Mouse (Mus musculus) regulatory T cell (primary cell): ENCODE data around the gene Astn2.

Experiments
- in situ Hi-C: fragments of 300-600 bp; cut with MboI, MseI; formaldehyde crosslinking; loops from one replicate; pipeline ENCODE4 v1.15.1; 2025; ENCODE audit warnings: high pct_unique_total_duplicates

Astn2 gene

DNA sequence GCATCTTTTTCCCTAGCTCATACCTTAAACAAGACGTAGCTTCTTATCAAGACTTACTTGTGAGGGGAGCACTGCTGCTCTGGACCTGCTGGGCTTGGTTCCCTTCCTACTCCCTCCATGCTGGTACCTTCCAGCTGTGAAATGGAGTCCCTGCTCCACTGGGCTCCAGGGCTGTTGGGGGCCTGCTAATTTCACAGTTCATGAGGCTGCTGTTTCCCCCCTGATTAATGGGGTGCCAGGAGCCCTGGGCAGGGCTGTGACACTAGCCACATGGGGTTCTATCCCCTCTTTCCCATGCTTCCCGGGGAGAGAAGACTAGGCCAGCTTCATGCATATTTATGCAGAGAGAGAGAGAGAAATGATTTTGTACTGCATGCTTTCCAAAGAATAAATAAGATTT, 234.9 kb downstream of the Astn2 start:
- in situ Hi-C loops: no loop called here

DNA sequence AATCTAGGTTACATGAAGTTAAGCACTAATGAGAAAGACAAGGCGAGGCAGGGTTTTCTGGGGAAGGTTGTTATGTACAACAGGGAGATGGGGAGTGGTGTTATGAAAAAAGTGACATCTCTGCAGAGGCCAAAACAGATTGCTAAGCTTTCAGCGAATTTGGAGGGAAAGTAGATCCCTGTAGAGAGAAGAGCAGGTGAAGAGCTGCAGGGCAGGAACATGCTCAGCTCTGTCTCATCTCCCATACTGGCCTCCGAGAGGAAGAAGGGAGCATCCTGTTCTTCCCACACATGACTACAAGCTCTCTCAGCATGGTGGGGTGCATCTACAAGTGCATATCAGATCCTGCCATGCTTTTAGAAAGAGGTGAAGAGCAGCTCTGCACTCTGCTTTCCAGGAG, 245.7 kb downstream of the Astn2 start:
- in situ Hi-C loops: no loop called here

DNA sequence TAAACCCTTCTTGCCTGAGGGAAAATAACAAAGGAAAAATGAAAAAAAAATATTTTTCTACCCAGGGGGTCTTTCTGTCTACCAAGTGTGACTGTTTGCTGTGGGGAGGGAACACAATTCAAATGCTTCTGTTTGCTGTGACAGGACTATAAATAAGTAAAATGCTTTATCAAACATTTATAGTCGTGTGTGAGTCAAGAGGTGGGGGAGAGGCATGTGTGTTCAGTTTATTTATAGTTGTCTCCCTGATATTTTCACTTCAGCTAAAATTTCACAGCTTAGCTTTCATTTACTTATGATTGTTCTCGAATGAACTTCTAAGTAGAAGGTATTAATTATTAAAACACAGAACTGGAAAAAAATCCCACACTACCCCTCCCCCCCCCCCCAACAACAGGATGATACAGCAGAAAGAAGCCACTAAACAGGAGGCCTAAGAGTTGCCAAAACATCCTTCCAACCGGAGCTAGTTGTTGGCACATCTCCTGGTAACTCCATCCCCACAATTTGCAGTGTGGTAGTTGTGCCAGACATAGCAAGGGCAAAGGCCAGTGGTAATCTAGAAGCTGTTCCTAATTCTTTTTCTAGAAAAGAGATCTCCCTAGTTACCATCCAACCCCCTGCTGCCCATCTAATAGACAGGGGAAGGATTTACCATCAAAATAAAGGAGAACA, 246.8 kb downstream of the Astn2 start:
- in situ Hi-C loops: no loop called here

DNA sequence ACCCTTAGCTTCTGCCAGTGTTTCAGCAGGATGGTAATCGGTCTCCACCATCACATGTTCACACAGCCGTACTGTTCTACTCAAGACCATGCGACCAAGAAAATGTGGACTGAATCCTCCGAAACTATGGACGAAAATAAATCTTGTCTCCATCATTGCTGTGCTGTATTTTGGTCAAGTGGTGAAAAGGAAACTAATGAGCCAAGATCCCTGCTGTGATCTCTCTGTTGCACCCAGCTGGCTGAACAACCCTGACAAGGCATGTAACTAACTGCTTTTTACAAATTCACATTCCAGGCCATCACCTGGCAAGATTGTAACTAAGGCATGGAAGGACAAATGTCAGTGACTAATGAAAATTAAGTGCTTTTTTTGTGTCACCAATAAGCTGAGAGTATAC, 257.9 kb downstream of the Astn2 start:
- in situ Hi-C loops: no loop called here

DNA sequence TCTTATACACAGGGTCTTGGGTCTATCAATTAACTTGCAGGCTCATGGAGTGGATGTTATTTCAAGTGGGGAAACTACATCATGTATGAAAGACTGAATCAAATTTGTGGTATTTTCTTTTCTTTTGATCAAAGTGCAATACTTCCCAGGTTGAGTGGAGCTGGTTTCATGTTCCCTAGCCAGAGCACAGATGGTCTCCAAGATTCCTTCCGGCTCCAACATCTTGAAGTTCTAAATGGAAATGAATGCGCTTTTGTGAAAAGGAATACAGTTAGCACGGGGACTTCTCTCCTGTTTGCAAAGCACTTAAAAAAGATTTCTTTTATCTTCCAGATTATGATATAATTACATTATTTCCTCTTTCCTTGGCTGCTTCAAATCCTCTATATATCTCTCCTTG, 278.2 kb downstream of the Astn2 start:
- in situ Hi-C loops: no loop called here

DNA sequence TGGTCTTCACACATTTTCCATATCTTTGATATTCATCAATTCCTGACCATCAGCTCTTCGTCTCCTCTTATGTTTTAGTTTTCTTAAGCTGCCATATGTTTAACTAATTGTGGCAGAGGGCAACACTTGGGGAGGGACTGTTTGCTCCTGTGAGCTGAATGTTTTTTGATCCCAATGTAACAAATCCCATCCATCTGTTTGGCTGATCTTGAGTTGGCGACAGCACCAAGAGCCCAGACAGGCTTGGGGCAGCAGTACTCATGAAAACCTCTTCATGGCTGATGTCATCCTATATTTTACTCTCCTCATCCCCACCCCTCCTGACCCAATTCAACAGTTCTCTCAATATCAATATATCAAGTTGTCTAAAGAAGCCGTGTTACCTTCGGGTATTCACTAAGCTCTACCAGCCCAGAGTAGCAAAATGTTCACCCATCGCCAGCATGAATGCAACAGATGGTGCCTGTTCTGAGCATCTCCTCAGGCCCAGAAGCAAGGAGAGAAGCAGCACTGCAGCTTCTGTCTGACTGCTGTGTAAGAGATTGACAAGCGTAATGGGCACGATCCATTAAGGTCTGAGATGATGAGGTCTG, 281.5 kb downstream of the Astn2 start:
- in situ Hi-C loops: no loop called here

DNA sequence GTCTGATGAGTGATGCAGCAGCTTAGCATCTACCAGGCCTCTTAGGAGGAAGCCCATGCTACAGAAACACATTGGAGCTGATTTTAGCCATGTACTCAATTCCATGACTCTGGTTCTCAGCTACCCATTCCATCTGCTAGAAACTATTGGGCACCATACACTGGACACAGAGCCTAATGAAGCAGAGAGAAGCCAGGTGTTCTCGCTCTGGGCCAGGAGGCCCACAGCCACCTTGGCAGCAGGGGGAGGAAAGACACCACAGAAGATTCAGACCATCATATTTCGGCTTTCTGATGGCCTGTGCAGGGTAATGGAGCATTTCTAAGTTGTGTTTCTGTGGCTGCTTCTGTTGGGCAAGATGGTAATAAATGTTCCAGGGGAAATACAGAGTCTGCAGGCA, 290.2 kb downstream of the Astn2 start:
- in situ Hi-C loops: no loop called here

DNA sequence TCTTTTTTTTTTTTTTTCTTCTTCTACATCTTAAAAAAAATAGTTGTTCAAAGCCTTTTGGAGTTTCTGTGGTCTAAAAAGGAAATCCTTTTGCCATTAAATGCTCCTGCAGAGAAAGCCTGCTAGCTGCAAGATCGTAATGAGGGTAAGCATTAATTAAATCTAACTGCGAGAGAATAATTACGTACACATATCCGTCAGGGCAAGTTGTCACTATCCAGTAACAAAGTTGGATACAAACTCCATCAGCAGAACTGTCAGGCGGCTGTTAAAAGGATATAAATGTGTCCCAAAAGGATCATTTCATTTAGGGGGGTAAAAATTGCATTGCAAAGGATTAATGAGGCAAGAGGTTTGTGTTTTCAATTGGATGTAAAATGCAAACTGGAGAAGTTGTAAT, 302.4 kb downstream of the Astn2 start:
- in situ Hi-C loops: no loop called here

DNA sequence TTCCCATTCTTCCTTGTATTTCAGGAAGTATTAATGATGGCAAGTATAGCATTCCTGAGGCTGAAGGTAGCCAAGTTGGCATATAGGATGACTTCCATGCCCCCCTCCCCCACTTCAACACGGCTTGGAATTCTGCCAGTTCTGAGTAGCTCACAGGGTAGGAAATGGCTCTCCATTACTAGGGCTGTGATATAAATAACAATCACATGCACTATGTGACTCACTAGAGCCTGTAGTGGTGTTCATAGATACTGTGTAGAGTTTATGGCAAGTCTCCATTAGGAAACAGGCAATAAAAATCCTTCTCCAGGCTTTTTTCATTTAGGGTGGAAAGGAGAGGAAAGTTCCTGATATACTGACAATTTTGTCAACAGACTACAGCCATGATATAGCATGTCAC, 306.8 kb downstream of the Astn2 start:
- in situ Hi-C loops: no loop called here

DNA sequence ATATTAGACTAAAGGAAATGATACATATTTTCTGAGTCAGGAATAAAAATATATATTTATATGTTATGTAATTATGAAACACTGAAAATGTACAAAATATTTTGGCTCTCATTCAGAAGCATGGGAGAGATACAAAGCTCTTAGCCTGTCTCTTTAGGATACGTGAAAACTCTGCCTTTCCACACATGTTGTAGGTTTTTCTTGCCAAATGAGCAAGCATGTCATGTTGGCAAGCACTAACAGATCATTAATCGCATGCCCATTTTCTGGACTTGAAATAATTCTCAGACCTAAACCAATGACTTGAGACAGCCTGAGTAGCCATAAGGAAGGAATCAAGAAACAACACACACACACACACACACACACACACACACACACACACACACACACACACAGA, 308.3 kb downstream of the Astn2 start:
- in situ Hi-C loops: no loop called here

DNA sequence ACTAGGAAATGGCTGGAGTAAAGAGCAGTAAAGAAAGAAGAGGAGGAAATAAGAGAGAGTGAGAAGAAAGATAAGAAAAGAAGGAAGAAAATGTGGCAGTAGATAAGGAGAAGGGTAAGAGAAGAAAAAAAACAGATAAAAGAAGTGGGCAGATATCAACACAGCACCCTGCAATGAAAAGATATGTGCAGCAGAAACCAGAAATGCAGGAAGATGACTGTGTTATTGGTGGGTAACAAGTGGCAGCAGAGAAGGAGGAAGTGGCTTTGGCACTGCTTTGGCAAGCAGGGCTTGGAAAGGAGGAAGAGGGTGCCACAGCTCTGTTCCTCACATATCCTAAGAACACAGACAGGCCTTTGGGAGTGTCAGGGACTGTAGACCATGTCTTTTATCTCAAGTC, 347.2 kb downstream of the Astn2 start:
- in situ Hi-C loops: no loop called here

DNA sequence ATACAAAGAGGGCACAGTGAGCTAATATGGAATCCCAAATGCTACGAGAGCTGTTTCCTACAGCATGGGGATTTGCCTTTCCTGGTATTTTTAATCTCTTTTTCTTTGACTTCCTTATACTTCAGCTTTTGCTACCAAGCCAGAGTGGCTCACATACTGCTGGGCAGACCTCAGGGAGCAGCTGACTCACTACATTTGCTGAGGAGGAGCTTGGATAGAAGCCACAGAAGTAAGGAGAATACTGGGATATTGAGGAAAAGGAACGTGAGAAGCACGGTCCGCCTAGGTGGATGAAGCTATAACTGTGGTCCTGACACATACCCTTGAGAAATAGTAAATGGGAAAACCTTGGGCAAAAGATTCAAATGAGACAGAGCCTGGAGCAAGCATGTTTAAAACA, 348.7 kb downstream of the Astn2 start:
- in situ Hi-C loops: no loop called here

DNA sequence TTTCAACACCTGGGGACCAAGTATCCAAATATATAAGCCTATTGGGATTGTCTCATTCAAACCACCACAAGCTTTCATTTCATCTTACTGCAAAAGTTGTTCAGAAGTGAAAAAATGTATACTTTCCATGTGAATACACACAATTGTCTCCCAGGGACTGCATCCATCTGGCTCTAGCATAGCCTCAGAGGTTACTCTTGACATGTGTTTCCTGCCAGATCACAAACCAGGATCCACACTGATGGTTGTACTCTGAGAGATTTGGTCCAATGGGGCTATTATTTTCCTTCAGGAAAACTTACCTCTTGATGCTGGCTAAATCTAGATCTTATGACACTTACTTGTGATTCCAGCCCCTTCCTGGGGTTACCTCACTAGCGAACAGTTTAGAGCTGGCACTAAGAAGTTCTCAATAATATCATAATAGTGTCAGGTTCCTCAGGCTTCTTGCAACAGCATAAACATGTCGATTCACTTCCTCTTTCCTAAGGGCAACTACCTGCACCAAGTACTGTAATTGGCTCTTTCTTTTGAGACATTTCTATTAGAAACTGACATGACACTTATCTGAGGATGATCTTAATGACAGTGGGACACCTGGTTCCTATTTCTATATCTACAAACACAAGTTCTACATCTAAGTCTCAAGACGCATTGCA, 361.3 kb downstream of the Astn2 start:
- in situ Hi-C loops: no loop called here

DNA sequence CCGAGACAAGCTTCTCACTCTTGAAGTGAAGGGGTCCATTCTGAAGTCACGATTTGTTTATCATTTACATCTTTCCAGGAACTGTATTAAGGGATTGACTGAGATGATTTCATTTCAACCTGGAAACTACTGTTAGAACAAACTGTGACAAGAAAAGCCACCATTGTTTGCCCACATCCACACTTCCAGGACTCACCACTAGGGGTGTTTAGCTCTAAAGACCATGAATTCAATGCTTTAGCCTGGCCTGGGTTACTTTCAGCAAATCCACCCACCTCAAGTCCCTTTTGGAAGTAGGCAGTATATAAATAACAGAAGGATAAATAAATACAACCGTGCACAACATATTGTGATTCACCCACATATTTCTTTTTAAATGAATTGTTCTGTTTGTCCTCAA, 370.6 kb downstream of the Astn2 start:
- in situ Hi-C loops: no loop called here

DNA sequence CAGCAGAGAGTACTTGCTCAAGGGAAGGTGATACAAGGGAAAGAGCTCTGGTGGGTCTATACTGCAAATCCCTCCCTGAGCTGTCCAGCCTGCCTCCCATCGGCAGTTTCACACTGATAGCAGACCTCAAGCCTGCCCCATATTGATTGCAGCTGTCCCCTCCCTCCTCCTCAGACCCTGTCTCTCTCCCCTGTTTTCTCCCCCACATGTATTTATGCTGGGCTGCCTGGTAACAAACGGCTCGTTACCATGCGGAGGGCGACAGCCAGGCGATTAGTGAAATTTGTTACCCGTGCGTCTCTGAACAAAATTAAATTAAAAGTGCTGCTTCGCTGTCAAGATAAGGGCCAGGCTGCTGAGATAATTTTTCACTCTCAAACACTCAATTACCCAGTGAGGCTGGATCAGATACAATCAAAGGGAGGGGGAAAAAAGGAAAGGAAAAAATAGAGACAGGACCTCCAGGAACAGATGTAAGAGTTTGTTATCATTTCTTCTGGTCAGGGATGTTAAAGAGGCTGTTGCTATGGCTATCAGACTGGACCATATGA, 373.0 kb downstream of the Astn2 start:
- in situ Hi-C loops: no loop called here

DNA sequence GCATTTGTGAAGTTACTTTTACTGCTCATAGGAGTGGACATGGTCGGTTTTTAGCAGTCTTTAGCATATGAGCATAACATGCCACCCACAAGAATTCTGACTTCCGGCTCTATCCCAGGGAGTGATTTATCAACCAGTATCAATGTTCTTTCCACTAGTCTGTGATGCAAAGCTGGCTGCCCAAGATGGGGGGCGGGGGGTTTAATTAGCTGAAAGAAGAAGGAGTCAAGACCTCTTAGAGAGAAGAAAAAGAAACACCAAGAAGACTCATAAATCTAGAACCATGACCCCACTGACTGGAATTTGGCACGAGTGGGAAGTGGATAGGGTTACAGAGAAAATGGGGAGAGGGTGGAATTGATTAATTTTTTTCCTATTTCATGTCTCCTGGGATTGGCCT, 374.5 kb downstream of the Astn2 start:
- in situ Hi-C loops: no loop called here

DNA sequence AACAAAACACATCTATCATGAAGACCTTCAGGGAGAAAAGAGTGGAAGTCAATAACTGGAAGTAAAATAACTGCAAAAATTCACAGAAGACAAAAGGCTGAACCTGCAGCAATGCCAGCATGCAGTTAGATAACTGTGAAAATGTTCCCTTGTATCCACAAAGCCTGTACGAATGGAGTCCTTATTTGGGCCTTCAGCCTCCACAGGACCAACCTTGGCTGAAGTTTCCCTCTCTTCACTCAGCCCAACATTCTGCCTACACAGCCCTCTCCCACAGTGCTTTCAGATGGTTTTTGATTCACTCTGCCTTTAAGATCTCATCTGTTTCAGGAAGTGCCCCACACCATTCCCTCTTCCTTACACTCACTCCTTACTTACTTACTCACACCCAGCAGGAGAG, 376.5 kb downstream of the Astn2 start:
- in situ Hi-C loops: no loop called here

DNA sequence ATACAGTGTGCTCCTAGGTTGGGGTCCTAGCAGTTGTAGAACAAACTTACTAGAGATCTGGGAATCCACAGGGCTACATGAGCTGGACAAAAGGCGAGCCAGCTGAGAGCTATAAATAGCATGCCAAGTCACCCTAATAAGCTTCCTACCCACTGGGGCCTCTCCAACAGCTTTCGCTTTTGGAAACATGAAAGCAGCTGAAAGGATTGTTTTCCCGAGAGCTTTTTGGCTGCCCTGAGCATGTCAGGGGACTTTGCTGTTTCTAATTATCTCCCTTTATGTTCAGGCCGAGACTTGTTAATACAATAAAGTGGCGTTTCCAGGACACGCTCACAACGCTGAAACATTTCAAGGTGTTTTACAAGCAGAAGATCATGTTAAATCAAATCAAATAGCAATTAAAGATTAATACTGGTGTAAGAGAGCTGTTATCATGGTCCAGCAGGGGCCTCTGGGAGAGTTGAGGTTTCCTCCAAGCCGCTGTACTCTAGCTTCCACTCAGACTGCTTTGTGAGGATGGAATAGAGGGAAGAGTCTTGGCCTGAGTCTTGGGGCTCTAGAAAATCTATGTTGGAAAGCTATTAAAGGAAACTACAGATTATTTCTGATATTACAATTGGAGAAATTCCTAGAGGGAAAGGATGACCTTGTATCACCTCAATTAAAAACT, 378.9 kb downstream of the Astn2 start:
- in situ Hi-C loops: no loop called here

DNA sequence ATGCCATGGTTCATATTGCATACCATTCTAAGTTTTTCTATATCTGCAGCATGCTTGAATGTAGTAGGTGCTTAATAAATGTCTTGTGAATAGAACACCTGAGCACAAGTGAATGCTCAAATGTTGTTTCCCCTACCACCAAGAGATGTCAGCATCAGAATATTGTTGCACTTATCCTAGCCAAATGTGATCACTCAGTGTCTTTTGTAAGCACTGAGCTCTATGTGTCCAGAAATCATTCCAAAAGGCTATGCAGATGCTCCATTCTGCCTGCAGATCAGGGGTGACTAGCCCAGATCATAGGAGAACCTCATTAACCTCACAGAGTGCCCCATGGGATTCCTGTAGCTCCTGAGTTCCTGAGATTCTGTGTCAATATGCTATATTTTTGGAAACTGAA, 401.5 kb downstream of the Astn2 start:
- in situ Hi-C loops: no loop called here

DNA sequence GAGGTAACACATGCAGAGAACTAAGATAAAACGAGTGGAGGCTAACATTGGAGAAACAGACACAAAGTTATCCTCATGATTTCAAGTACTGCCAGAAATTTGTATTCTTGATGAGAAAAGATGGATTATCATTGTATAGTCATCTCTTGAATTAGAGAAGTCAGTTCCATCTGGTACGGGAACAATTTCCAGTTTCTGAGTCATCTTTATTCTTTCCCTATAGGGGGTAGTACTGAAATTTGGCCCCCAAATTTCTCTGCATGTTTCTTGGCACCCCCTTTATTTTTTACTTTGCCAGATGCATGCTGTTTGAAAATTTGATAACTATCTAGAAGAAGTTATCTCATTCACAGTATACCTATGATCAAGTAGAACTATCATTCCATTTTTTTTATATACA, 420.8 kb downstream of the Astn2 start:
- in situ Hi-C loops: no loop called here

DNA sequence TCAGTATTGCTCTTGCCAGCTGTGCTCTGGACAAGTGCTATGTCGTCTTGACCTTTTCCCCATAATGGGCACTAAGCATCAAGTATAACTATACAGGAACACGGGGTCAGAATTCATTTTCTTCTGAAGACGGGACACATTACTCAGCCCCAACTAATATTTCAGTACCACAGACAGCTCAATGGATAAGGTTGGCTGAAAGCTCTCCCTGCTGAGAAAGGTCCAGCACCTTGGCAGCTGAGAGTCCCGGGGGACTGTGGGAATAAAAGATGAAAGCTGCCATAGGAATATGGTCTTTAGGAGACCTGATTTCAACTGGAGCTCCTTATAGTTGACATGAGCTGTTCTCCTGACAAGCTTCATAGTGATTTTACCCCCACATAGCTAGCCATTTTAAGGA, 421.5 kb downstream of the Astn2 start:
- in situ Hi-C loops: no loop called here

DNA sequence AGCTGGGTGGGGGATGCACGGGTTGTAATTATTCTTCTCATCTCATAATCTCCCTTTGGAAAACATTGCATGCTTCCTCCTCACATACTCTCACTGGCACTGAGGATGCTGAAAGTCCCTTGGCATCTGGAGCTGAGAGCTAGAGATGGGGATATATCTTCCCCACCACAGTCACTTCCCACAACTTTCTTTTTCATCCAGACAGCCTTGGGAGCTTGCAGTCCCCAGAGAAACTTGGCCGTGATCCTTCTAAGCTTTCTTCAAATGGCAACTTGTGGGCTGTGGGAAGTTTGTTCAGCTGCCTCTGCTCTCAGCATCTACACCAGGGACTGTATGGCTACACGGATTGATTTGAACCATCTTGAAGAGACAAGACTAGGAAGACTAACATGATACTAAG, 428.2 kb downstream of the Astn2 start:
- in situ Hi-C loops: no loop called here

DNA sequence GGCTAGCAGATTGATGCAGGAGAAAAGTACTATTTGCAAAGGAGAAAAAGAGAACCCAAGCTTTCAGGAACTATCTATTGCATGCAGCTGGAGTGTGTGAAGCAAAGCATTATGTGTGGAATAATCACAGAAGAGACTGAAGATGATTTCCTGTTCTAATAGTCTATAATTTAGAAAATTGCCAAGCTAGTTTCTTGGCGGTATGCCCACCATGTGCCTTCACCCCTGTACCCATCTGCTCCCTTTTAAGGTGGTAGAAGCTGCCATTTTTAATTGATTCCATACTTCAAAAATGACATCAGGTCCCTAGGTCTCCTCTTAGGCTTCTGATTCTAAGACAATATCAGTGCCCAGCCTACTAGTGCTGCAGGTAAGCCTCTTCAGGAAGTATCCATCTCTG, 432.0 kb downstream of the Astn2 start:
- in situ Hi-C loops: no loop called here
